Mouse (Mus musculus) lung, postnatal 14 days (tissue): ENCODE data around the gene E330017A01Rik.

Experiments
- DNase-seq: peaks from one replicate; pipeline ENCODE4 v3.0.0; 2021

The E330017A01Rik gene

DNA sequence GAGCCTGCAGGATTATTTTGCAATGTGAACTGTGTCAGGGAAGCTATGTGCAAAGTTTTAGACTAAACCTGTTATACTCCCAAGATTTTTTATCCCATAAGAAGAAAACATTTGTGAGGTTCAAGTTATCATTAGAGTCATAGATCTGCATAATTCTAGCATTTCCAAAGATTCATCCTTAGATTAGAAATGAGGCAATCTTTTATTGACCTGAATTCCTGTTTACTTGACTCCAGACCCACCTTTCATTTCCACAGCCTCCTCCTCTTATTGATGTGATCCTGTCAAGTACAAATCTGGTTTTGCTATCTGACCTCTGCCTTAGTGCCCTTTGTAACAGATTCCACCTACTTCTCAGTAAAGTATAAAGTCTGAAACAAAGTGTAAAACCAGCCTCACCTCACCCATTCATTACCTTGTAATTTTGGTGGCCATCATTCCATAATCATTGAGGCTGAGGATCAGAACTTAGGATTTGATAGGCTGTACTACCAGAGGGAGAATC is 23.8 kb upstream of the E330017A01Rik start:
- no peak for DNase-seq

GRCm38 (mm10) chr16:58661826-58662225 is 23.3 kb upstream of the E330017A01Rik start:
- no peak for DNase-seq

GRCm38 (mm10) chr16:58658668-58659067 is 20.1 kb upstream of the E330017A01Rik start:
- DNase-seq = no peak

DNA sequence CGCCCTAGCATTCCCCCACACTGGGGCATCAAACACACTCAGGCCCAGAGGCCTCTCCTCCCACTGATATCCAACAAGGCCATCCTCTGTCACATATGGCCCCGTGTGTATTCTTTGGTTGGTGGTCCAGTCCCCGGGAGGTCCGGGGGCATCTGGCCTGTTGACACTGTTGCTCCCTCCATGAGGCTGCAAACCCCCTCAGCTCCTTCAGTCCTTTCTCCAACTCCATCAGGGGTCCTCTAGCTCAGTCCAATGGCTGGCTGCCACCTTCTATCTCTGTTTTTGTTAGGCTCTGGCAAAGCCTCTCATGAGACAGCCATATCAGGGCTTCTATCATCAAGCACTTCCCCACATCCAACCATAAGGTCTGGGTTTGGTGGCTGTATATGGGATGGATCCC is 18.0 kb upstream of the E330017A01Rik start:
- no peak for DNase-seq

DNA sequence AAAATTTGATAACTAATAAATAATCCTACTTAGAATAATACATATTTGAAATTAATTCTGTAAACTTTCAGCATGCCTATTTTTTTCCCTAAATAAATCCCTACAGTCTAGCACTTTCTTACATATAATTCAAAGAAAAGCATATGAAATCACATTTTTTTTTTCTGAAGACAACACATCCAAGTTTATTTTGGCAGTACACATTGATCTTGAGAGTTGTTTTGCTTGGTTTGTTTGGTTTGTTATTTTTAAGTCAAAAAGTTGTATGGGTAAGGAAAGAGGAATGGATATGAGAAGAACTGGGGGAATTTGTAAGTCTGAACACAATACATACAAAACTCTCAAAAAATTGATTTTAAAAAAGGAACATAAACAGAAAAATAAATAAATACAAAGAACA is 17.2 kb upstream of the E330017A01Rik start:
- no peak for DNase-seq

DNA sequence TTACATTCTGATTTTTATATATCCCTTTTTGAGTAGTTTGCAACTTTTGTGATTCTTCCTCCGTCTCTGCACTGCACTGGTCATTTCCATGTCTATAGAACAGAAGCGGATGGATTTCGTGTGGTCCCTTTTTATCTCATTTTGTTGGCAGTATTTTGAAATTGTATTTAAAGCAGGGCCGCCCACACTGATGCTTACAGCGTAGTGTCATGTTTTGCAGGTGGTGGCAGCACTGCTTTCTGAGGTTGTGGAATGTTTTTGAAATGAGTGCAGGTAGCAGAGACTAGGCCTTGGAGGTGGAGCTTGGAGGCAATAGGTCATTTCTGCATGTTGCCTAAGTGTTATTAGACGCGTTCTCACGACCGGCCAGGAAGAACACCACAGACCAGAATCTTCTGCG is 11.4 kb upstream of the E330017A01Rik start:
- DNase-seq = no peak

GRCm38 (mm10) chr16:58638016-58638415 is 523 bp downstream of the E330017A01Rik start:
- no peak for DNase-seq

DNA sequence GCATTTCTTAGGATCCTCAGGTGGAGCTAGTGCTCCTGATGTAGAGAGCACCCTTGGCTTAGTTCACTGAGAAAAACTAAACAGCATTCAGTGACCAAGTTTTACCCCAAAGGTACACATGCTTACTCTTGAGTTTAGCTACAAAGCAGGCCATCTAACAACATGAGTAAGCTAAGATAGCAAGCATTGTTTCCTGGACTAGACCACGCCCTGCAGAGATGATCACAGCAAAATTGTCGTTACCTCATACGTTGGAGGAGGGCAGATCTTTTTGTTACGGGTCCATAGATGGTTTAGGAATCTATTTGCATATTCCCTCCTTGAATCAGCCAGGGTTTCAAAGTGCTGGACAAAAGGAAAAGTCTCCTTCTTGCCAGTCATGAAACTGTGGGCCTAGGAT is 1.1 kb downstream of the E330017A01Rik start:
- DNase-seq = no peak

DNA sequence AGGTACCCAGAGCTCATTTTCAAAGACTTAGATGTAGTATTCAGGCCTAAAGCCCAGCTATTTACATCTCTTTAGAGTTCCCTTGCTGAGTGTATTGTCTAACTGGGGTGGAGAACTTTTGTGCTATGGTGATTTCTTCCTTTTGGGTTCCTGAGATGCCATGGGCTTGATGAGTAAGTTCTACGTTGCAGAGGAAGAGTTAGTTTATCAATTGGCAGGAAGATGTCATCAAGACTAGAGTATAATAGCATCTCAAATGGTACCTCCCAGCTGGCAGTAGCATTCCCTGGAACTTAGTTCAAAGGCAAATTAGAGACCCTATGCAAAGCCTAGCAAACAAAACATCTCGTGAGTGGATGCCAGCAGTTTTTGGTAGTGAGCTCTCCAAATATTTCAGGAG is 2.7 kb downstream of the E330017A01Rik start:
- DNase-seq = no peak

GRCm38 (mm10) chr16:58629736-58630135 is 8.8 kb downstream of the E330017A01Rik start:
- no peak for DNase-seq

DNA sequence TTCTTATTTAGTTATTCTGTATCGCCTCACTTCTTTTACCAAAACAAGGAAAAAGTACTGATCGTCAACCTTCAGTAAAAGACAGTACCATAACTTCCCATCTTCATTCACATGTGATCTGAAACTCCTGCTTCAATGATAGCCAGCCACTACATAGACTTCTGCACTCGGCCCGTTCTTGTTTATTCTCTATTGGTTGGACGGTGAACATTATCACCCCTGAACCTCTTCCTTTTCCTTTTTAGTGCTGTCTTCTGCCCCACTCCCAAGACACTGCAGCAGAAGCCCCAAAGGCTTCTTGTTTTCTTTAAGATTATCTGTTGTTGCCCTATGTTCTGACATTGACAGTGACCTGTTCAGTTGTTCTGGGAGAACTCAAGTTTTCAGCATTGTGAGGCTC is 9.6 kb downstream of the E330017A01Rik start:
- DNase-seq = no peak

DNA sequence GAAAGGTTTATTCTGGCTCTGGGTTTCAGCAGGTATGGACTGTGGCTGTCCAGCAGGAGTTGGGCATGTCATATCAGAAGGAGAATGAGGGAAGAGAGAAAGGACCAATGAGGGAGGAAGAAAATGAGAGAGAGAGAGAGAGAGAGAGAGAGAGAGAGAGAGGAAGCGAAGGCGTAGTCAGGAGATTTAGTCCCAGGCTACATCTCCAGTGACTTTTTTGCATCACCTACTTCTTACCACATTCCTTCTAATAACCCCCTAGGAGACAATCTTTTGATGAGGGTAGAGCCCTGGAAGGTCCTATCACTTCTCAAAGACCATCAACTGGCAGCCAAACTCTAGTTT is 10.2 kb downstream of the E330017A01Rik start:
- no peak for DNase-seq

- DNase-seq = no peak
Observed at GRCm38 (mm10) chr16:58627597-58628335, 10.8 kb downstream of the E330017A01Rik start.

DNA sequence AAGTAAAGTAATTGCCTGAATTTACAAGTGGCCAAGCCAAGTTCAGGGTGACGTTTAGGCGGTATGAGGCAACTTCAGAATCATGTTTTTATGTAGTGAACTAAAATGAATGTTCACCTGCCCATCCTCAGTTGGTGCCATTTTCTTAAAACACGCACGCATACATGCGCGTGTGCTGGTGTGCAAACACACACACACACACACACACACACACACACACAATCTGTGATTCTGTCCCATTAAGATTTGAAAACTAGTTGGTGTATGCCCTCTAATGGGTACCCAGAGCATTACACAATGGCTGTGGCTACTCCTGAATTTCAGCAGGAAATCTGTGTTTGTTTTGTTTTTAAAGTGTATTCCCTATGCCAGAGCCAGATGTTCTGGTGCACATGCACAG is 14.6 kb downstream of the E330017A01Rik start:
- peak; percentile 51 for DNase-seq

DNA sequence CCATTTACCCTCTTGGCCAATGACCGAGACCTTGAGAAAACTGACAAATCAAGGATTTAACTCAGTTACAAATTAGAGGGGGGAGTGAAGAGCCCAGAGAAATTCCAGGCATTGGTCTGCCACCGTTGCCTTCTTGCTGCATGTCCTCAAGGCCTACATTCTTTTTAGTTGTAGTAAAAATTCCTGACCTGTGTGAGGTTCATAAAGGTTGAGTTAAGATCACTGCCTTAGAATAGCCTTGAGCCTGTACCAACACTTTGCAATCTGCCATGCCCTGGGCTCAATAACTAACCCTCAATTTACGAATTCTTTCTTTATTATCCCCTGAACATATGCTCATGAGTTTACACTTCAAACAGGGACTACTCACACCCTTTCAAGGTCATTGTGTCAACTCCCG is 15.4 kb downstream of the E330017A01Rik start:
- no peak for DNase-seq

DNA sequence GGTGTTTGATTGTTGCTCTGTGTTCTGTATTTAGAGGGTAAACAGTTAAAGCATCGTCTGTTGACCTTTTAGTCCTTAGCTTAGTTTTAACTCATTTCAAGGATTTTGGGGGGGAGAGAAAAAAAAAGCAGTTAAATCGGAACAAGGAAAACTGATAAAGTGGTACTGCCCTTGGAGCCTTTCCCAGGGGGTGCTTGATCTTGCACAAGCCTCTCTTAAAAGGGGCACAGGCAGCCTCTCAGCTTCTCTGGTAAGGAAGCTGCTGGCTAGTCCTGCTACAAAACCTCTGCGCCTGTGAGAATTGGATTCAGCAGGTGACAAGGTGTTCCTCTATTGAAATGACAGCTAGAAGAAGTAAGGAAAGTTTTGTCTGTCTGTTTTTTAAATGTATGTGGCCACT is 16.2 kb downstream of the E330017A01Rik start:
- DNase-seq = peak; percentile 50

- DNase-seq = no peak
Observed at GRCm38 (mm10) chr16:58617346-58617745, 21.2 kb downstream of the E330017A01Rik start.

- no peak for DNase-seq
Observed at GRCm38 (mm10) chr16:58616878-58617277, 21.7 kb downstream of the E330017A01Rik start, which contains the start of gene Gm813. Gene Gm813, minus strand, starts transcription at chr16:58616978.

DNA sequence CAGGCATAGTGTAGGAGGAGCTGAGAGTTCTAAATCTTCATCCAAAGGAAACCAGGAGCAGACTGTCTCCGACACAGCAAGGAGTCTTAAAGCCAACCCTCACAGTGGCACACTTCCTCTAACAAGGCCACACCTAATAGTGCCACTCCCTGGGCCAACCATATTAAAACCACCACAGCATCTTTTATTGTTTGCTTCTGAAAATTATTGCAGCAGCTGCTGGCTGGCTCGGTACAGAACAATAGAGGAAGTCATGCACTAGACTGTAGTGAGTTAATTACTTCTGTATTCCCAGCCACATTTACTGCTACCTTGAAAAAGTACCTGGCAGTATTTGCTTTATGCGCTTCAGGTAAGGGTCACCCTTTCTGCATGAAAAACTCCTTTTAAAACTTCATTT is 25.6 kb downstream of the E330017A01Rik start:
- DNase-seq = no peak

DNA sequence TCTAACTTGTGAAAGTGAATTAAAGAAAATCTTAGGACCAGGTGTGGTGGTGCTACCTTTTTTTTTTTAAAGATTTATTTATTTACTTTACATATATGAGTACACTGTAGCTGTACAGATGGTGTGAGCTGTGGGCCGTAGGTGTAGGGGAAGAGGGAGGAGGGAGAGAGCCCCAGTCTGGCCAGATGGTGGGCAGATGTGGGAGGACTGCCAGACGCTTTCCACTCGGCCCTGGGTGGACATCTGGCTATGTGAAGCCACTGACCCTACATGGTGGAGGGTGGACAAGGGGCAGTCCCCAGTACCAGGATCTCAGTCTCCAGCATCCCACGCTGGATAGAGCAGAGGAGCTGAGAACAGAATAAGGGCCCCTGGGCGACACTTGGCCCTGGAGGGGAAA is 31.4 kb downstream of the E330017A01Rik start:
- DNase-seq = no peak

DNA sequence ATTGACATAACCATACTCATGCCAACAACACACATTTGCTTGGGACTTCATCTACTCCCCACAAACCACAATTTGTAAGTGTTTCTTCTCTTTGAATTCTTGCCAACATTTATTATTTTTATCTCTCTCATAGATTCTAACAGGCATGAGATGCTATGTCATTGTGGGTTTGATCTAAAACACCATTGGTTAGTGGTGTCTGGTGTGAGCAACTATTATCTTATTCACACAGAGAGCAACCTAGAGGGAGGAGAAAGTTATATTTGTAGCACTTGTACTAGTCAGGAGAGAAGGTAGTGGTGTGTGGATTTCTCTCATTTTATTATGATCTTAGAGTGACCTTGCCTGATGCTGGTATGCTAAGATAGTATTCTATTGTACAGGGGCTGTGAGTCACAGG is 33.9 kb downstream of the E330017A01Rik start:
- DNase-seq = no peak

- no peak for DNase-seq
Observed at GRCm38 (mm10) chr16:58603831-58604230, 34.7 kb downstream of the E330017A01Rik start.

DNA sequence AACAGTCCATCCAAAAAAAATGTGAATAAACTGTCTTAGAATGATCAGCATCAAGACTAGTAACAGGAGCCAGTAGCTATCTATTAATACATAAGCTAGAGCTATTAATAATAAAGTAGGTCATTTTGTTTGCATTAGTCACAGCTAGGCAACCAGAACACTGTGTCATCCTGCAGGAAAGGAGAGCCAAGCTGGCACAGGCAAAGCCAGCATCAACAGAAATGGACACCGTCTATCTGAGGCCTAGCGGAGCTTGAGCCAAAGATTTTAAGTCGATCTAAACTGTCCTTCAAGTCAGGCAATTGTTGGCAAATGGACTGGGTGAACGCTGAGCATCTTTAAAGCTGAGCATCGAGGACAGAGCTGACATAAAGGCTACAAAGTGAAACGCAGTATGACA is 37.7 kb downstream of the E330017A01Rik start:
- no peak for DNase-seq

DNA sequence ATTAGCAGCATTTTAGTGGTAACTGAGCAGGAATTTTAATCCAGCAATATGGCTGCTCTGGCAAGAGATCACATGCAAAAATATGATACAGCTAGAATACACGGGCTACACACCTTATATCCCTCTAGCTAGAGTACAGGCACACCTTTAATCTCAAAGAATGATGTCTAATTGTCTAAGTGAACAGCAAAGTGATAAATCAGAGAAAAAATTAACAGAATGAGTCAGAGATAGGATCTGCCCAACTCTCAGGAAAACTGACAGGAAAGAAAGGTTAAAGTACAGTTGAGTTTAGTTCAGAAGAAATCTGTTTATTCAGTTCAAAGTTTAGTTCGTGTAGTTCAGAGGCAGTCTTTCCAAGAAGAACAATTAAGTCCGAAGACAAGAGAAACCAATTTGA is 47.2 kb downstream of the E330017A01Rik start:
- DNase-seq = no peak

DNA sequence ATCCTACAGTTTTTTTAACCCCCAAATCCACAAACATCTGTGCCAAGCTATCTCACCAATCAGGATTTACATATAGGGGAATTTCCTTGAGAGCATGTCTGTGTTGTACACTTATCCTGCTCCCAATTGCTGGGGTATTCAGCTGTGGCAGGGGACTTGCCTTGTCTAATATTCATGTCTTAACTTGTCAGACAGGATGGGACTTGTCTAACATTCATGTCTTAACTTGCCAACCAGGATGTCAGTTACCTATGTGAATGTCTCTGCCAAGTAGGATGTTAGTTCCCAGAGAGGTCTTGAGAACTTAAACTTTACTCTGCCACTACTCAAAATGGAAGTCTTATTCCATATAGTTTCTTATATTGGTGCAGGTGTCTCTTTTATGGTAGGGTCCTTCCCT is 49.1 kb downstream of the E330017A01Rik start:
- no peak for DNase-seq
